Mouse (Mus musculus) hindbrain, embryonic 16.5 days (tissue): ENCODE measurements around the gene March8. TPM values are rescaled to one million over a fixed set of nuclear protein-coding genes. Genes with fewer than 3 reads are reported as not detected.

Experiments used
- ATAC-seq: fragments of 200-750 bp; cut with Nextera tagmentation; 2 replicates; pipeline ENCODE4 v1.8.0; 2017; ENCODE audit warnings: moderate TSS enrichment, moderate library complexity
- H3K27ac ChIP-seq: fragments of 300-500 bp; sonication (generic); 2 replicates; pipeline ENCODE4 v1.5.1; 2014; ENCODE audit warnings: low read depth, mild to moderate bottlenecking, control low read depth, low read length, moderate library complexity
- H3K27me3 ChIP-seq: fragments of 300-500 bp; sonication (generic); replicated peaks from 2 replicates; pipeline ENCODE4 v1.6.1; 2014; ENCODE audit warnings: low read length; ENCODE audit not compliant: control insufficient read depth, insufficient read depth
- H3K36me3 ChIP-seq: fragments of 300-500 bp; sonication (generic); 2 replicates; pipeline ENCODE4 v1.6.1; 2014; ENCODE audit warnings: mild to moderate bottlenecking, low read length, moderate library complexity, mixed read lengths; ENCODE audit not compliant: control insufficient read depth, insufficient read depth
- H3K4me1 ChIP-seq: fragments of 300-500 bp; sonication (generic); 2 replicates; pipeline ENCODE4 v1.6.1; 2014; ENCODE audit warnings: low read depth, low read length; ENCODE audit not compliant: control insufficient read depth, insufficient read depth
- H3K4me2 ChIP-seq: fragments of 300-500 bp; sonication (generic); 2 replicates; pipeline ENCODE4 v1.6.1; 2014; ENCODE audit warnings: mild to moderate bottlenecking, low read length, control low read depth, moderate library complexity
- H3K4me3 ChIP-seq: fragments of 300-500 bp; sonication (generic); 2 replicates; pipeline ENCODE4 v1.5.1; 2014; ENCODE audit warnings: mild to moderate bottlenecking, low read length, control low read depth, moderate library complexity
- H3K9ac ChIP-seq: fragments of 300-500 bp; sonication (generic); 2 replicates; pipeline ENCODE4 v1.6.1; 2014; ENCODE audit warnings: low read depth, mild to moderate bottlenecking, control low read depth, low read length, moderate library complexity
- H3K9me3 ChIP-seq: fragments of 300-500 bp; sonication (generic); 2 replicates; pipeline ENCODE4 v1.6.1; 2014; ENCODE audit warnings: mild to moderate bottlenecking, low read length, moderate library complexity; ENCODE audit not compliant: control insufficient read depth
- WGBS: fragments of 180-500 bp; shearing (Covaris S2); extraction: QIAGEN DNeasy Blood & Tissue Kit; methylation state at CpG from one replicate; pipeline ENCODE4 v1.1.7; 2014; 5-methylcytosine and 5-hydroxymethylcytosine counted together
- polyA plus RNA-seq: library from polyadenylated mRNA; unstranded; fragments of >200 nt; fragmentation: Nextera tagmentation; extraction: Ambion mirVana; gene quantifications from 2 replicates; pipeline ENCODE4 v1.2.1, GENCODE M21; 2015

The March8 gene
- polyA plus RNA-seq, 1 experiment from 2014 or later = 58.0 TPM

GRCm38 (mm10) chr6:116381605-116382004 lies 43.8 kb downstream of the March8 start:
- peaks cover 19% of the 10 kb centered on the region for H3K4me1 ChIP-seq
- 79% methylated on average over 2 of the region's 2 CpGs for WGBS
- no peak overlapping the region for H3K9ac ChIP-seq
- no peaks in the 10 kb centered on the region for H3K27me3 ChIP-seq
- H3K4me3 ChIP-seq = no peak overlapping the region
- no peaks in the 10 kb centered on the region; the same call in 1 of the 2 replicates for H3K36me3 ChIP-seq
- ATAC-seq = no peak
- H3K4me2 ChIP-seq = no peak overlapping the region
- H3K27ac ChIP-seq = no peak overlapping the region
- H3K9me3 ChIP-seq = no peaks in the 10 kb centered on the region

GRCm38 (mm10) chr6:116383582-116383981 lies 45.8 kb downstream of the March8 start:
- H3K4me2 ChIP-seq = no peak overlapping the region

GRCm38 (mm10) chr6:116385194-116386044 lies 47.6 kb downstream of the March8 start:
- WGBS = 14% methylated on average over 5 of the region's 5 CpGs
- H3K9me3 ChIP-seq = no peaks in the 10 kb centered on the region
- peak overlapping the region; percentile 52 for H3K27ac ChIP-seq
- no peak overlapping the region for H3K9ac ChIP-seq
- peaks cover 19% of the 10 kb centered on the region for H3K4me1 ChIP-seq
- no peaks in the 10 kb centered on the region for H3K27me3 ChIP-seq
- peak; percentile 54 for ATAC-seq
- no peak overlapping the region for H3K4me3 ChIP-seq
- peak overlapping the region; percentile 38; the same call in 1 of the 2 replicates for H3K4me2 ChIP-seq
- no peaks in the 10 kb centered on the region for H3K36me3 ChIP-seq

More at GRCm38 (mm10) chr6:116383582-116383981, 45.8 kb downstream of the March8 start:
- Histone ChIP-seq H3K9ac (no peak overlapping the region), H3K27ac (peak overlapping the region; percentile 49; the same call in 1 of the 2 replicates), H3K27me3 (no peaks in the 10 kb centered on the region), H3K4me1 (peaks cover 19% of the 10 kb centered on the region), H3K9me3 (no peaks in the 10 kb centered on the region), H3K36me3 (no peaks in the 10 kb centered on the region), H3K4me3 (no peak overlapping the region)
- WGBS = 62% methylated on average over 10 of the region's 10 CpGs
- ATAC-seq = peak; percentile 58

- peak overlapping the region; percentile 38 for H3K4me2 ChIP-seq
- 20% methylated on average over 4 of the region's 4 CpGs for WGBS
- H3K27ac ChIP-seq = peak overlapping the region; percentile 52
- H3K4me3 ChIP-seq = 0 out of 2 replicates have a peak overlapping the region, but pooled peaks have one; percentile 1
- H3K27me3 ChIP-seq = no peaks in the 10 kb centered on the region
- H3K9me3 ChIP-seq = no peaks in the 10 kb centered on the region
- peak; percentile 86 for ATAC-seq
- peak overlapping the region; percentile 28 for H3K9ac ChIP-seq
- H3K4me1 ChIP-seq = peaks cover 19% of the 10 kb centered on the region
- no peaks in the 10 kb centered on the region for H3K36me3 ChIP-seq
Measured at GRCm38 (mm10) chr6:116386045-116386415, 48.2 kb downstream of the March8 start.

- Histone ChIP-seq H3K4me2 (peak overlapping the region; percentile 38), H3K9ac (no peak overlapping the region), H3K27ac (no peak overlapping the region; the same call in 1 of the 2 replicates), H3K4me1 (peaks cover 19% of the 10 kb centered on the region), H3K27me3 (no peaks in the 10 kb centered on the region), H3K36me3 (no peaks in the 10 kb centered on the region), H3K4me3 (no peak overlapping the region), H3K9me3 (no peaks in the 10 kb centered on the region)
- ATAC-seq = no peak
- 33% methylated on average over 3 of the region's 3 CpGs for WGBS
Measured at GRCm38 (mm10) chr6:116386506-116386905, 48.7 kb downstream of the March8 start.

GRCm38 (mm10) chr6:116388068-116388467 lies 50.2 kb downstream of the March8 start:
- ATAC-seq = no peak
- no peak overlapping the region for H3K4me3 ChIP-seq
- WGBS = 96% methylated on average over 1 of the region's 1 CpGs
- no peaks in the 10 kb centered on the region for H3K27me3 ChIP-seq
- H3K27ac ChIP-seq = no peak overlapping the region
- no peak overlapping the region for H3K9ac ChIP-seq
- no peak overlapping the region for H3K4me2 ChIP-seq
- H3K4me1 ChIP-seq = peaks cover 19% of the 10 kb centered on the region
- H3K9me3 ChIP-seq = no peaks in the 10 kb centered on the region
- H3K36me3 ChIP-seq = no peaks in the 10 kb centered on the region

- Histone ChIP-seq H3K4me2 (no peak overlapping the region), H3K9me3 (no peaks in the 10 kb centered on the region), H3K4me3 (no peak overlapping the region), H3K9ac (no peak overlapping the region), H3K4me1 (peaks cover 12% of the 10 kb centered on the region), H3K27me3 (no peaks in the 10 kb centered on the region), H3K27ac (no peak overlapping the region), H3K36me3 (no peaks in the 10 kb centered on the region)
- ATAC-seq = no peak
Measured at GRCm38 (mm10) chr6:116389481-116389880, 51.7 kb downstream of the March8 start.

GRCm38 (mm10) chr6:116394916-116395648 lies 57.3 kb downstream of the March8 start:
- WGBS = 73% methylated on average over 2 of the region's 2 CpGs
- no peak for ATAC-seq
- no peak overlapping the region for H3K27ac ChIP-seq

GRCm38 (mm10) chr6:116397621-116398020 lies 59.8 kb downstream of the March8 start:
- peak overlapping the region; percentile 42; the same call in 1 of the 2 replicates for H3K27ac ChIP-seq
- H3K9ac ChIP-seq = no peak overlapping the region
- 11% methylated on average over 6 of the region's 6 CpGs for WGBS
- H3K4me3 ChIP-seq = no peak overlapping the region
- H3K4me2 ChIP-seq = no peak overlapping the region
- H3K9me3 ChIP-seq = no peaks in the 10 kb centered on the region
- peaks cover 5% of the 10 kb centered on the region for H3K36me3 ChIP-seq
- peak; percentile 63 for ATAC-seq
- no peaks in the 10 kb centered on the region for H3K27me3 ChIP-seq
- H3K4me1 ChIP-seq = peaks cover 5% of the 10 kb centered on the region

More at GRCm38 (mm10) chr6:116394916-116395648, 57.3 kb downstream of the March8 start:
- Histone ChIP-seq H3K4me3 (no peak overlapping the region), H3K9ac (no peak overlapping the region), H3K9me3 (no peaks in the 10 kb centered on the region), H3K27me3 (no peaks in the 10 kb centered on the region), H3K4me2 (no peak overlapping the region), H3K36me3 (no peaks in the 10 kb centered on the region), H3K4me1 (peaks cover 5% of the 10 kb centered on the region)
